Mouse (Mus musculus): ENCODE measurements around the gene Lbp. TPM values are rescaled to one million over a fixed set of nuclear protein-coding genes. Genes with fewer than 3 reads are reported as not detected.

Lbp gene
- polyA plus RNA-seq (2015; fragmentation: Nextera tagmentation; extraction: Ambion mirVana): 0.53 and 0.92 TPM in 2 replicates

DNA sequence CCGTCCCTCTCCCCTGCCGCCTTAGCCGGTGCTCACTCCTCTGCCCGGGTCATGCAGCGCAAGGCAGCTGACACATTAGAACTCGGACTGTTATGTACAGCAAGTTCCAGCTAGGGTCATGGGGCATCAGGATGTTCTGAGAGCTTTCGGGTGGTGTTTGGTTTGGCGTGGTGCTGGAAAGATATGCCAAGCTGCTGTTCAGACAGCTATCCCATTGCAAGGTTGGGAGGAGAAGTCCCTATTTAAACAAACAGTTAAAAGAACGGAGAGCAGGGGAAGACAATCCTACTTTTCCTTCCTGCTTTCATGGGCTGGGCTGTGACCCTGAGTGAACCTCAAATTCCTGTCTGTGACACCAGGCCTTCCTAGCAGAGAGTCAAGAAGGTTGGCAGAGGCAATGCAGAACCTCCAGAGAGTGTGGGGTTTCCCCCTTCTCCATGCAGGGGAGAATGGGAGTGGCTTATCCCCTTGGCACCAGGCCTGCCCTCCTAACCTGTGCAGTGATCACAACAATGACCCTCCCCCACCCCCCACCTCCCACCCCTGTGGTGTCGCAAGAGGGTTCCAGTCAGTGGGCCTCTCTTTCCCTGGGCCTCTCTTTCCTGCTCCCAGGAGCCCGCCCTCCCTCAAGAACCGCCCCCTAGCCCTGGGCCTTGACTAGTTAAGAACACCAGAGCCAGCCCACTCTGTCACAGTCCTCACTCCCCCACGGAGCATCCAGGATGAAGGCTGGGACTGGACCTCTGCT is at the start of gene Lbp:
Gene Lbp, plus strand, starts transcription at position 546 of the 748 bp plus-strand sequence.
- H3K9ac ChIP-seq: no peak within 1 kb of the TSS
- WGBS: 55% methylated on average over 13 of the region's 13 CpGs
- H3K4me3 ChIP-seq: no peak within 1 kb of the TSS
- no peak for ATAC-seq
- H3K4me2 ChIP-seq: no peak within 1 kb of the TSS
- H3K4me1 ChIP-seq: no peaks in the 10 kb centered on the region
- no peaks in the 10 kb centered on the region for H3K36me3 ChIP-seq (ENCODE audit: poor library complexity, severe bottlenecking)
- H3K9me3 ChIP-seq (replicated peaks): no peaks in the 10 kb centered on the region
- no peaks in the 10 kb centered on the region for H3K27me3 ChIP-seq
- no peak within 1 kb of the TSS for H3K27ac ChIP-seq

DNA sequence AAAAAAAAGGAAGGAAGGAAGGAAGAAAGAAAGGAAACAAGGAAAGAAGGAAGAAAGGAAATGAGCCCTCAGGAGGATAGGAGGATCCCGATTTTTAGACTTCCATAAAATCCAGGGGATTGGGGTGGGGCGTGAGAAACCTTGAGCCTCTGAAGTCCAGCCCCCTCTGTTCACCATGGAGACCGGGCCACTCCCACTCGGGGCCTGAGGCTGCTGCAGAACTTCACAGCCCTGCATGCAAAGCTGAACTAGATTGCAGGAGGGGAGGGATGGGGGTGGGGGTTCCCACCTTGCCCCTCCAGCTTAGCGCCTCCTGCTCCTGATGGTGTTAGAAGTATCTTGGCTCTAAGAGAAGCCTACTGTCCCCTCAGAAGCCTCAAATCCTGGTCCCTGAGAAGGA is 49.4 kb upstream of the Lbp start:
- Histone ChIP-seq H3K9ac (no peak overlapping the region), H3K4me3 (no peak overlapping the region), H3K4me2 (no peak overlapping the region), H3K27ac (no peak overlapping the region), H3K9me3 (replicated peaks) (no peaks in the 10 kb centered on the region), H3K36me3 (ENCODE audit: poor library complexity, severe bottlenecking) (no peaks in the 10 kb centered on the region), H3K4me1 (peaks cover 11% of the 10 kb centered on the region; the same call in 1 of the 2 replicates), H3K27me3 (0 out of 2 replicates have a peak, but pooled peaks cover 5% of the 10 kb centered on the region)
- ATAC-seq: no peak
- WGBS: 18% methylated on average over 5 of the region's 5 CpGs

DNA sequence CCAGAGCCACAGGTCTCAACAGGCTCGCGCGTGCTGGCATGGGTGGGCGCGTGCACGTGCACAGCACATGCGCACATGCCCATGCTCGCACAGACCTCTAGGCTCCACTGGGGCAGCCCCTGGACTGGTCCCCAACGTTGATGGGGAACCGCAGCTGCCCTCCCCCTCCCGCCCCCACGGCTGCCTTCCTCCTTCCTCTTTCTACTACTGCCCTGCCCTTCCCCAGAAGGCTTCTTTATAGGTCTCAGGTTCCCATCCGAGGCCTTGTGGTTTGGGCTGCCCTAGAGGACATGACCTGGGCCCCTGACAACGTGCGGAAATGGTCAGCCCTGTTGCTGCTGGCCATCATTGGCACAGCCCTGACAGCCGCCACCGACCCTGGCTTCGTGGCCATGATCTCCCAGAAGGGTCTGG is 48.3 kb upstream of the Lbp start, which contains the start of gene Bpi:
Gene Bpi, plus strand, starts transcription at position 90 of the 414 bp plus-strand sequence.
- no peak within 1 kb of the TSS for H3K9ac ChIP-seq
- no peaks in the 10 kb centered on the region for H3K9me3 ChIP-seq (replicated peaks)
- 75% methylated on average over 18 of the region's 18 CpGs for WGBS
- ATAC-seq: no peak
- no peak within 1 kb of the TSS for H3K4me3 ChIP-seq
- peaks cover 11% of the 10 kb centered on the region; the same call in 1 of the 2 replicates for H3K4me1 ChIP-seq
- H3K27me3 ChIP-seq: 0 out of 2 replicates have a peak, but pooled peaks cover 5% of the 10 kb centered on the region
- no peaks in the 10 kb centered on the region for H3K36me3 ChIP-seq (ENCODE audit: poor library complexity, severe bottlenecking)
- no peak within 1 kb of the TSS for H3K27ac ChIP-seq
- no peak within 1 kb of the TSS for H3K4me2 ChIP-seq

DNA sequence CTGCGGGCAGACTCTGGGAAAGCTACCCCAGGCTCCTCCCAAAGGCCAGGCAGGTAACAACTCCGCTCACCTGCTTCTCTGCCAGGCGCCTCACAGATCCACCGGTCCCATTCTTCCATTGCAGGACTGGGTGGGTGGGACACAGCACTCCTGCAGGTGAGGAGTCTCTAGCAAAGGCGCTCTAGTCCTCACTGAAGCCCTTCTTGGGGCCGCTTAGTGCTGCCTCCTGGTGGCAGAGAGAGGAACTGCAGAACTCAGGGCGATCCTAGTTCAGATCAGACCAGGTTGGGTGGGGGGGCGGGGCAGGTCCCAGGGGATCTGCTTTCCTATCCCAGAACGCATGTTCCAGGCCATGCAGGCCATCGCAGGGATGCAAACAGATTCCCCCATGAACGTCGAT is 47.5 kb upstream of the Lbp start:
- WGBS: 10% methylated on average over 12 of the region's 12 CpGs
- ATAC-seq: no peak
- Histone ChIP-seq H3K27ac (no peak overlapping the region), H3K4me1 (peaks cover 11% of the 10 kb centered on the region; the same call in 1 of the 2 replicates), H3K4me2 (no peak overlapping the region), H3K27me3 (0 out of 2 replicates have a peak, but pooled peaks cover 5% of the 10 kb centered on the region), H3K9ac (no peak overlapping the region), H3K4me3 (no peak overlapping the region), H3K36me3 (ENCODE audit: poor library complexity, severe bottlenecking) (no peaks in the 10 kb centered on the region), H3K9me3 (replicated peaks) (no peaks in the 10 kb centered on the region)

DNA sequence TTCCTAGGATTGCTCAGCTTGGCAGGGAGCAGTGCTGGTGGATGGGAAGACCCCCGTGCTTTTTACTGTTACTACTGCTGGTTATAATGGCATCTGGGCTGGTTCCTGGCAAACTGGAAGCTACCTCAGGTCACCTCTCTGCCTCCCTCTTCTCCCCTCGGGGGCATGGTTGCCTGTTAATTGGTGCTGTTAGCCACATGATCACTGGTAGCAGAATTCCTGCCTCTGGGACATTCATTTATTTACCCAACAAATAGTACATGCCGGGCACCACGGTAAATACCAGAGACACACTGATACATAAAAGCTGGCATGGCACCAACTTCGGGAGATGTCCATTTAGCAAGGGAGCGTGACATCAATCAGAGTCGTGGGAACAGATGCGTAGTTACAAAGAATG is 46.8 kb upstream of the Lbp start:
- 0 out of 2 replicates have a peak, but pooled peaks cover 5% of the 10 kb centered on the region for H3K27me3 ChIP-seq
- no peak overlapping the region for H3K4me3 ChIP-seq
- H3K4me2 ChIP-seq: no peak overlapping the region
- no peak for ATAC-seq
- 82% methylated on average over 8 of the region's 8 CpGs for WGBS
- H3K27ac ChIP-seq: no peak overlapping the region
- H3K9ac ChIP-seq: no peak overlapping the region
- peaks cover 11% of the 10 kb centered on the region; the same call in 1 of the 2 replicates for H3K4me1 ChIP-seq
- H3K9me3 ChIP-seq (replicated peaks): no peaks in the 10 kb centered on the region
- no peaks in the 10 kb centered on the region for H3K36me3 ChIP-seq (ENCODE audit: poor library complexity, severe bottlenecking)

DNA sequence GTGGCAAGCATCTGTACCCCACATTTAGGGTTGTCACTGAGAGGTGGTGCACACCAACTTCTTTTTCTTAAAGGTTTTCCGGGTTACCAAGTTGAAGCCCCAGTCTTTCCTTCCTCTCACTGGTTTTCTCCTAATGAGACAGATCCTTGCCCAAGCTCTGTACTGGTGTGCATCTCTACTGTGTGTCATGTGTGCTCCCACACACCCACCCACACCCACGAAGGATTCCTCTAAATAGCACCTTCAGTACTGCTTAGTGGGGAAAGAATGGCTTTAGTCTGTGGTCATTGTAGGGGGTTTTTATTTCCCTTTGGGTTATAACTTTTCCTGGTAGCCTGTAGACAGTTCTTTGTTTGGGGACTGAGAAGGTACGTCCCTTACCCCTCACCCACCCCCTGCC is 41.4 kb upstream of the Lbp start:
- no peaks in the 10 kb centered on the region for H3K4me1 ChIP-seq
- no peaks in the 10 kb centered on the region for H3K36me3 ChIP-seq (ENCODE audit: poor library complexity, severe bottlenecking)
- 0 out of 2 replicates have a peak, but pooled peaks cover 5% of the 10 kb centered on the region for H3K27me3 ChIP-seq
- H3K27ac ChIP-seq: no peak overlapping the region
- H3K4me2 ChIP-seq: no peak overlapping the region
- H3K9ac ChIP-seq: no peak overlapping the region
- no peak overlapping the region for H3K4me3 ChIP-seq
- no peaks in the 10 kb centered on the region for H3K9me3 ChIP-seq (replicated peaks)
- ATAC-seq: no peak
- 81% methylated on average over 3 of the region's 3 CpGs for WGBS

DNA sequence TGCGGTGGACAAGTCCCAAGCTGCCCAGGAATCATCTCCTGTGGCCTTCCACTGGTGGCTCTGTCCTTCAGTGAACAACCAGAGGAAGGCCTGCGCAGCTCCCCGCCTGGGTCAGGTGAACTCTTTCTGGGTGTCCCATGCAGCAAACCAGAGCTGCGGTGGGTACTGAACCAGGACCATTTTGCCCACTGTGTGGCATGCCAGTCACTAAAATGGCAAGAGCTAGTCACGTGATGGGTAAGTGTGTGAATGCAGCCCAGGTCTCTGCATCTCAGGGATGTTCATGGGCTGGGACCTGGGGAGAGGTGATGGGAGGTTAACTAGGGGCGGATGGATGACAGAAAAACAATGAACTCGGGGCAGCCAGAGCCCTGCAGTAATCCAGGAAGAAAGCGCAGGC is 36.3 kb upstream of the Lbp start:
- ATAC-seq: no peak
- 82% methylated on average over 8 of the region's 8 CpGs for WGBS
- no peaks in the 10 kb centered on the region for H3K27me3 ChIP-seq

DNA sequence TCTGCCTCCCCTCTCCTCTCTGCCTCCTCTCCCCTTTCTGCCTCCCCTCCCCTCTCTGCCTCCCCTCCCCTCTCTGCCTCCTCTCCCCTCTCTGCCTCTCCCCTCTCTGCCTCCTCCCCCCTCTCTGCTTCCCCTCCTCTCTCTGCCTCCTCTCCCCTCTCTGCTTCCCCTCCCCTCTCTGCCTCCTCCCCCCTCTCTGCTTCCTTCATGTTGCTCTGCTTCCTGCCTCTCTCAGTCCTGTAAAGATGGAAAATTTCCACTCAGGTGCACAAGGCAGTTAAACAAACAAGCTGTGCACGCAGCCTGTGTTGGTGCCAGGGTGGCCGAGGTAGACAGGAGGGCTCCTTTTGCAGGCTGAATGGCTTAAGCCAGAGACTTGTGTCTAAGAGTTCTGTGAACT is 32.6 kb upstream of the Lbp start:
- no peak overlapping the region for H3K4me3 ChIP-seq
- ATAC-seq: no peak
- no peak overlapping the region for H3K9ac ChIP-seq
- no peaks in the 10 kb centered on the region for H3K9me3 ChIP-seq (replicated peaks)
- no peak overlapping the region; the same call in 1 of the 2 replicates for H3K27ac ChIP-seq
- no peaks in the 10 kb centered on the region for H3K27me3 ChIP-seq
- H3K4me2 ChIP-seq: no peak overlapping the region
- no peaks in the 10 kb centered on the region for H3K36me3 ChIP-seq (ENCODE audit: poor library complexity, severe bottlenecking)
- 0 out of 2 replicates have a peak, but pooled peaks cover 5% of the 10 kb centered on the region for H3K4me1 ChIP-seq
- WGBS: 9% methylated on average over 2 of the region's 2 CpGs

More for the DNA sequence above, 36.3 kb upstream of the Lbp start:
- H3K4me2 ChIP-seq: no peak overlapping the region
- no peak overlapping the region for H3K4me3 ChIP-seq
- H3K9ac ChIP-seq: no peak overlapping the region
- no peak overlapping the region for H3K27ac ChIP-seq
- H3K36me3 ChIP-seq (ENCODE audit: poor library complexity, severe bottlenecking): no peaks in the 10 kb centered on the region
- H3K4me1 ChIP-seq: 0 out of 2 replicates have a peak, but pooled peaks cover 5% of the 10 kb centered on the region
- H3K9me3 ChIP-seq (replicated peaks): no peaks in the 10 kb centered on the region

DNA sequence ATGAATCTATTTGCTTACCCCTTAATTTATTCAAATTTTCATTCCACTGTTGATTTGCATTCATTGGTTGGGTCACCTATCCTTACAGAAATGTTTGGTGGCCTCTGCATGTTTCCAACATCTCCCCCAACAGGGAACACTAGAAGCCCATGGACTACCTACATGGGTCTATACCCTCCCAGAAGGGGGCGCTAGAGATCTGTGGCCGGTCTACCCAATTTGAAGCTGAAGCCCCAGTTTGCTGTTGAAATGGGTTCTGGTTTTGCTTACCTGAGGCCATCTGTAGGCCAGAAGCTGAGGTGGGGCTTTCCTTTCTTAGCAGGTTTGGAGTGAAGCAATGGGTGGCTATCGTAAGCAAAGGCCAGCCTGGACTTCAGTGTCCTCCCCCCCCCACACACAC is 30.9 kb upstream of the Lbp start:
- no peak overlapping the region for H3K27ac ChIP-seq
- H3K4me1 ChIP-seq: 0 out of 2 replicates have a peak, but pooled peaks cover 5% of the 10 kb centered on the region
- no peak overlapping the region for H3K4me3 ChIP-seq
- WGBS: 93% methylated on average over 3 of the region's 3 CpGs
- no peaks in the 10 kb centered on the region for H3K27me3 ChIP-seq
- H3K36me3 ChIP-seq (ENCODE audit: poor library complexity, severe bottlenecking): no peaks in the 10 kb centered on the region
- no peak overlapping the region for H3K4me2 ChIP-seq
- H3K9me3 ChIP-seq (replicated peaks): no peaks in the 10 kb centered on the region
- no peak for ATAC-seq
- no peak overlapping the region for H3K9ac ChIP-seq

DNA sequence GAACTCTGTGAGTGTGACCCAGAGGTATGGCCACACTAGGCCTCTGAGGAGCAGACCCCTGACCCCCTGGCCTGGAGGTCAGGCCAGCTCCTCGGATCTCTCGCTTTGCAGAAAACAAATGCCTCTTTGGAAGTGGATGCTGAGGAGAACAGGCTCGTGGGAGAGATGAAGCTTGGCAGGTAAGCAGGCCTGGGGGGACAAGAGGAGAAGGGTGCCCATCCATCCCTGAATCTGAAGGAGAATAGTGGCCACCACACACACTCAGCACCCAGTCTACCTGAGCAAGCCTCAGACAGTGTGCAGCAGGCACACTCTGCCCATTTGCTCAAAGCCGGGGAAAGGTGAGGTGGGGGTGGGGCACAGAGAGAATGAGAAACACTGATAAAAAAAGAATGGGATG is 30.5 kb upstream of the Lbp start:
- Histone ChIP-seq H3K9ac (no peak overlapping the region), H3K9me3 (replicated peaks) (no peaks in the 10 kb centered on the region), H3K36me3 (ENCODE audit: poor library complexity, severe bottlenecking) (no peaks in the 10 kb centered on the region), H3K4me1 (0 out of 2 replicates have a peak, but pooled peaks cover 5% of the 10 kb centered on the region), H3K4me2 (no peak overlapping the region), H3K27ac (no peak overlapping the region), H3K4me3 (no peak overlapping the region), H3K27me3 (no peaks in the 10 kb centered on the region)
- no peak for ATAC-seq
- WGBS: 73% methylated on average over 4 of the region's 4 CpGs

DNA sequence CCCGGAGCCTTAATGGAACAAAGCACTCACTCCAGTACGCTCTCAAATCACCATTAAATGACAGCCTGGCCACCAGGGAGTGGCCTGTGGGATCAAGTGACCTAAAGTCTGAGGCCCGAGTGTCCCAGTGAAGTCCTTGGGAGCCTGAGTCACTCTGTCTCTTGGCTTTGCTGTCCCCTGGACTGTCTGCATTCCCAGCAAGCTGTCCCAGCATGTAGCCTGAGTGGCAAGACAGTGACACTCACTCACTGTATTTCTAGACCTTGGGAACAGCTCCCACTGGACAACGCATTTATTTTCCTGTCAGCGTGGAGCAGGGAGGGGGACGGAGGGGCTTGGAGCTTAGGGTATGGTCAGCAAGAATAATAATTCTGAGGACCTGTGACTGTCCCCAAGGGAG is 29.8 kb upstream of the Lbp start:
- Histone ChIP-seq H3K36me3 (ENCODE audit: poor library complexity, severe bottlenecking) (no peaks in the 10 kb centered on the region), H3K4me3 (no peak overlapping the region), H3K4me1 (0 out of 2 replicates have a peak, but pooled peaks cover 5% of the 10 kb centered on the region), H3K4me2 (no peak overlapping the region), H3K9ac (no peak overlapping the region), H3K27ac (no peak overlapping the region), H3K9me3 (replicated peaks) (no peaks in the 10 kb centered on the region), H3K27me3 (no peaks in the 10 kb centered on the region)
- ATAC-seq: no peak
- 72% methylated on average over 6 of the region's 6 CpGs for WGBS

DNA sequence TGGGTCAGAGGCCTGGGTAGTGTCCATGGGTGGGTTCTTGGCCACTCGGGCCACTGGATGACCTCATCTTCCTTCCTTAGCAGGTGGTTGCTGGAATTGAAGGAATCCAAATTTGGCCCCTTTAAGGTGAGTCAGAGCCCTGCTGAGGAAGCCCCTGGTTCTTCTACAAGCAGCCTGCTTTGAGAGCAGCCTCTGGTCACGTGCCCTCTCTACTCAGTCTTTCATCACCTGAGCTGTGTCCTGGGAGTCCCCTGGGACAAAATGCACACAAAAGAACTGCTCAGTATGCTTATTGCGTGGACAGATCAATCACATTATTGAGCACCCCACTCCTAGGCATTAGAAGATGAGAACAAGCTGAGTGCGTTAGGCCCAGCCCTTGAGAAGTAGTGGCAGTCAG is 29.4 kb upstream of the Lbp start:
- Histone ChIP-seq H3K9me3 (replicated peaks) (no peaks in the 10 kb centered on the region), H3K27ac (no peak overlapping the region), H3K36me3 (ENCODE audit: poor library complexity, severe bottlenecking) (no peaks in the 10 kb centered on the region), H3K4me2 (no peak overlapping the region), H3K4me1 (0 out of 2 replicates have a peak, but pooled peaks cover 5% of the 10 kb centered on the region), H3K4me3 (no peak overlapping the region), H3K27me3 (no peaks in the 10 kb centered on the region), H3K9ac (no peak overlapping the region)
- ATAC-seq: no peak
- WGBS: 87% methylated on average over 4 of the region's 4 CpGs
